Mouse (Mus musculus) embryonic facial prominence, embryonic 10.5 days (tissue): Measurements from ENCODE around the gene Ppp1r35. TPM values are rescaled to one million over a fixed set of nuclear protein-coding genes. Genes with fewer than 3 reads are reported as not detected.
A peak's percentile ranks its signal among the peaks of the same experiment; 100 is the strongest.

Experiments
- DNase-seq: peaks from one replicate; pipeline ENCODE4 v3.0.0-alpha.2; 2017; ENCODE audit warnings: low spot score
- H3K27ac ChIP-seq: fragments of 300-500 bp; sonication (generic); replicated peaks from 2 replicates; pipeline ENCODE4 v1.5.1; 2016; ENCODE audit warnings: mild to moderate bottlenecking
- H3K27me3 ChIP-seq: fragments of 300-500 bp; sonication (generic); replicated peaks from 2 replicates; pipeline ENCODE4 v1.6.1; 2016; ENCODE audit warnings: low read depth, mild to moderate bottlenecking; ENCODE audit not compliant: poor library complexity, severe bottlenecking
- H3K36me3 ChIP-seq: fragments of 300-500 bp; sonication (generic); replicated peaks from 2 replicates; pipeline ENCODE4 v1.6.1; 2016; ENCODE audit warnings: mild to moderate bottlenecking, moderate library complexity
- H3K4me1 ChIP-seq: fragments of 300-500 bp; sonication (generic); 2 replicates; pipeline ENCODE4 v1.6.1; 2016
- H3K4me3 ChIP-seq: fragments of 300-500 bp; sonication (generic); 2 replicates; pipeline ENCODE4 v1.5.1; 2016; ENCODE audit warnings: mild to moderate bottlenecking, moderate library complexity
- H3K9me3 ChIP-seq: fragments of 300-500 bp; sonication (generic); 2 replicates; pipeline ENCODE4 v1.6.1; 2016; ENCODE audit warnings: mild to moderate bottlenecking
- WGBS: fragments of 180-500 bp; shearing (Covaris S2); methylation state at CpG from one replicate; pipeline ENCODE4 v1.1.7; 2016; 5-methylcytosine and 5-hydroxymethylcytosine counted together
- polyA plus RNA-seq: library from polyadenylated mRNA; unstranded; fragments of >200 nt; fragmentation: Nextera tagmentation; extraction: Ambion mirVana; gene quantifications from 2 replicates; pipeline ENCODE4 v1.2.1, GENCODE M21; 2016

The Ppp1r35 gene
- polyA plus RNA-seq, 1 experiment from 2014 or later: 49.1 TPM

DNA sequence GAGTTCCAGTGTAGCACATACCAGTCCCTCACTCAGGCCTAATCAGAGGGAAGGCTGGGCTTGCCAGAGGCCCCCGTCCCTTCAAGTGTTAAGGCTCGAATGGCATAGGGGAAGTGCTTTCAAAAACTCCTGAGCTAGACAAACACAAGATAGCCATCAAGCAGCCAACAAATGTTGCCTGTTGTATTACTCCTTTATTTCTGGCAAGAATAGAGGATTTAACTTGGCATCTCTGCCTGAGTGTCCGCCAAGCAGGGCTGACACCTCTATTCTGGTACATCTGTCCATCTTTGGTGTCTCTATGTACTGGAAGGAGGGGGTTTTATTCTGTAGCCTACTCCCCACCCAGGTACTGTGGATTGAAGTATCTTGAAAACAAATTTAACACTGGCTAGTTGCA is 22.5 kb upstream of the Ppp1r35 start:
- H3K4me3 ChIP-seq: no peak overlapping the region
- H3K9me3 ChIP-seq: no peaks in the 10 kb centered on the region
- no peak overlapping the region for H3K27ac ChIP-seq
- no peaks in the 10 kb centered on the region for H3K27me3 ChIP-seq
- peaks cover 85% of the 10 kb centered on the region for H3K36me3 ChIP-seq
- WGBS: 87% methylated on average over 3 of the region's 3 CpGs
- peaks cover 19% of the 10 kb centered on the region for H3K4me1 ChIP-seq
- DNase-seq: no peak

DNA sequence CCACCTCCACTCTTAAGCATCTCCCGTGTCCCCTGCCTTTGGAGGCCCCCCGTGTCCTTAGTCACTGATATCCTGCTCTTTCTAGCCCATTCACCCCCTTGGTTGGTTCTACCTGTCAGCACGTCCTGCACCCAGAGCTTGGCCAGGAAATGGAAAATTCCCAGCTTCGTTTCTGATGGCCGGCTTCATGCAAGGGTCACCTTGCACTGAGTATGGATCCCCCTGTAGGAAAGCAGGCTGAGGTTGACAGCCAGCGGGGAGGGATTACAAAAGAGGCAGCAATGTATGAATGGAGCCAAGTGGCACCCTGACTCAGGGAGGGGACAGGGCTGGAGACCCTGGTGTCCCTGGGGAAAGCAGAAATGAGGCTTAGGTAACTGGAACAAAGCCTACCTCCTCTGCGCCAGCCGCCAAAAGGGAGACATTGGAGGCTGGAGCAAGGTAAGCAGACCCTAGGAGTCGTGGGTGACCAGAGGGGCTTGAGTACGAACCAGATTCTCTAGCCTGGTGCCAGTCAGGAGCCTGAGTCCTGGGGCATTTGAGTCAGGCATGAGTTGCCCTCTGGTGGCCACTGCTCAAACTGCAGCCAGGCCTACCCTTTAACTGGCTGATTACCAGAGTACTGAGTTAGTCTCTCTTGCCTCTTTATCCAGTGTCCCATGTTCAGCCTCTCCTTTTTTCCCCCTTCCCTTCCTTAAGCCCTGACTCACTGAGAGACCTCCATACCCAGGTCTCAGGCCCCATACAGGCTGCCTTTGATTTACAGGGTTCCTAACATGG is 21.6 kb upstream of the Ppp1r35 start:
- Histone ChIP-seq H3K4me1 (peaks cover 19% of the 10 kb centered on the region), H3K9me3 (no peaks in the 10 kb centered on the region), H3K27me3 (no peaks in the 10 kb centered on the region), H3K27ac (no peak overlapping the region), H3K4me3 (no peak overlapping the region), H3K36me3 (peaks cover 75% of the 10 kb centered on the region)
- DNase-seq: peak; percentile 86
- WGBS: 43% methylated on average over 10 of the region's 10 CpGs

DNA sequence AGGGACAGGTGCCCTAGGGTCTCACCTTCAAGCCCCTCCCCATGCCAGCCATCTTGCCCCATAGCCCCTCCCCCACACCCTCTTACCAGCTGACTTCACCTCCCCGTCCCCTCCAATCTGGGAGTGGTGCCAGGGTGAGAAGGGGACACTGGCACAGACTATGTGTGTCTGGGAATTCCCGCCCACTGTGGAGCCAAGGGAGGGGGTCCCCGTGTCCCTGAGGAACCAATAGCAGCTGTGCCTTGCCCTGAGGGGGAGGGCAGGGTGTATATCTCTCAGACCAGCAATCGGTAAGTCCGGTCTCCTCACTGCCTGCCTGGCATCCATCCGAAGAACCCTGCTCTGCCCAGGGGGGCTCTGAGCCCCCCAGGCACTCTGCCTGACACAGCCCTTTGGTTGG is 20.8 kb upstream of the Ppp1r35 start:
- peaks cover 19% of the 10 kb centered on the region for H3K4me1 ChIP-seq
- no peak for DNase-seq
- no peaks in the 10 kb centered on the region for H3K9me3 ChIP-seq
- H3K27me3 ChIP-seq: no peaks in the 10 kb centered on the region
- no peak overlapping the region for H3K4me3 ChIP-seq
- WGBS: 85% methylated on average over 6 of the region's 6 CpGs
- peaks cover 67% of the 10 kb centered on the region for H3K36me3 ChIP-seq
- no peak overlapping the region; the same call in 1 of the 2 replicates for H3K27ac ChIP-seq

DNA sequence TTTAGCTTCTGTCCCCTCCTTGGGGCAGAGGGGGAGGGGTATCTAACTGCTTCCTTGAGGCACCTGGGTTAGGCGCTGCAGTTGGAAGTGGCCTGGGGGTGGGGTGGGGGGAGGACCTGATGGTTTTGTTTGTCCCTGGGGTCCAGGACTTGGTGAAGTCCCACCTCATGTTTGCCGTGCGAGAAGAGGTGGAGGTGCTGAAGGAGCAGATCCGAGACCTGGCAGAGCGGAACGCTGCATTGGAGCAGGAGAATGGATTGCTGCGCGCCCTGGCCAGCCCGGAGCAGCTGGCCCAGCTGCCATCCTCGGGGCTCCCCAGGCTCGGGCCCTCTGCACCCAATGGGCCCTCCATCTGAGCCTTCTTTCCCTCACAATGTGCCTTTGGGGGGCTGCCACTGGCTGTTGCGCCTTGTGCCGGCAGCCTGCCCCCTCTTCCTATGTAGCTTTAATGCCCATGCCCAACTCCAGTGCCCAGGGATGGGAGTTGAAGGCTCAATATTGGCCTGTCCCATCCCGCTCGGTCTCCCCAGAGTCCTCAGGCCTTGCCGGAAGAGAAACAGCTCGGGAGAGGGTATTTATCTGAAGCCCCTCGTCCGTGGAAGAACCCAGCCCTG is 19.6 kb upstream of the Ppp1r35 start:
- Histone ChIP-seq H3K4me3 (no peak overlapping the region), H3K27me3 (no peaks in the 10 kb centered on the region), H3K4me1 (peaks cover 19% of the 10 kb centered on the region), H3K9me3 (no peaks in the 10 kb centered on the region), H3K36me3 (peaks cover 55% of the 10 kb centered on the region), H3K27ac (no peak overlapping the region)
- WGBS: 91% methylated on average over 19 of the region's 19 CpGs
- no peak for DNase-seq

DNA sequence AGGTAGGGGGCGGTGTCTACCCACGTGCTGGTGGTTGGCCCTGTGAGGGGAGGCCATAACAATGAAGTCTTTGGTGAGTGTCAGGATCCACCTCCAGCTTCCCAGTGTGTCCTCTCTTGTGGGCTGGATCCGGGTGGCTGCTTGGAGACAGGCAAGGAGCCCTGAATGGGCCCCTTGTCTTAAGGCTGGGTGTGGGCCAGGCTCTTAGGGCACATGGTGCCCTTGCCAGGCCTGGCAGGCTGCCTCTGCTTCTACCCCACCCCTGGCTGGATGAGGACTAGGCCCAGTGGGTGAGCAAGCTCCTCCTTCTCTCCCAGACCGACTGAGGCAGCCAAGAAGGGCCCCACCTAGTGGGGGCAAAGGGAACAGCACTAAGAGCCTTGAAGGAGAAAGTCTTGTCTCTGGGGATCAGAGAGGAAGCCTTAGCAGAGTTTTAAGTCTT is 18.7 kb upstream of the Ppp1r35 start:
- H3K4me3 ChIP-seq: 0 out of 2 replicates have a peak overlapping the region, but pooled peaks have one; percentile 25
- no peaks in the 10 kb centered on the region for H3K27me3 ChIP-seq
- no peaks in the 10 kb centered on the region for H3K9me3 ChIP-seq
- peaks cover 19% of the 10 kb centered on the region for H3K4me1 ChIP-seq
- no peak overlapping the region; the same call in 1 of the 2 replicates for H3K27ac ChIP-seq
- peak; percentile 79 for DNase-seq
- peaks cover 50% of the 10 kb centered on the region for H3K36me3 ChIP-seq
- 21% methylated on average over 4 of the region's 4 CpGs for WGBS

DNA sequence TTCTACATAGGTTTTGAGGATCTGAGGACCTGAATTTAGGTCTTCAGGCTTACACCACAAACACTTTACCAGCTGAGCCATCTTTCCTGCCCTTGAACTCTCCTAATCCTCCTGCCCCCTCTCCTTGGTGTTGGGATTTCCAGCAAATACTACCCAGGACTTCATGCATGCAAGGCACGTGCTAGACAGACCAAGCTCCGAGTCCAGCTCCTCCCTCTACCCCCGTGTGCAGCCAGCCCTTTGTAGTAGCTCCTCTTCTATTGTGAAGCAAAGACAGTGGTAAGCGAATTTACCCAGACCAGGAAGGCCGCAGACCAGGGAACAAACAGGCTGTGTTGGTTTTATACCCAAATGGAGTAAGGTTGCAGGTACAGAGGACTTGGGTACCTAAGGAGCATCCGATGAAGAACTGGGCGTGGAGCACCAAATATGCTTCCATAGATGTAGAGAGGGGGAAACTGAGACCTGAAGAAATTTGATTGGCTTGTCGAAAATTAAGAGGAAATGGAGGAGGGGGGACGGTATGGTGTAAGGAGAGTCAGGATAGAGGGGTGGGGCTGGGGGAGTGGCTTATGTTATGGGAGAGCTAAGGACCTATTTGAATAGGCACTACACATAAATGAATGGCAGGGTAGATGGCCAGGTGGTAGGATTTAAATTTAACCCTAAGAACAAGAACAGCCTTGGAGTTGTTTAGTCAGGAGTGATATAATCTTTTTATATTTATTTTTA is 13.9 kb upstream of the Ppp1r35 start:
- Histone ChIP-seq H3K4me3 (no peak overlapping the region), H3K4me1 (peaks cover 7% of the 10 kb centered on the region), H3K36me3 (peaks cover 4% of the 10 kb centered on the region), H3K27ac (no peak overlapping the region), H3K27me3 (no peaks in the 10 kb centered on the region), H3K9me3 (0 out of 2 replicates have a peak, but pooled peaks cover 2% of the 10 kb centered on the region)
- 60% methylated on average over 9 of the region's 9 CpGs for WGBS
- DNase-seq: no peak

DNA sequence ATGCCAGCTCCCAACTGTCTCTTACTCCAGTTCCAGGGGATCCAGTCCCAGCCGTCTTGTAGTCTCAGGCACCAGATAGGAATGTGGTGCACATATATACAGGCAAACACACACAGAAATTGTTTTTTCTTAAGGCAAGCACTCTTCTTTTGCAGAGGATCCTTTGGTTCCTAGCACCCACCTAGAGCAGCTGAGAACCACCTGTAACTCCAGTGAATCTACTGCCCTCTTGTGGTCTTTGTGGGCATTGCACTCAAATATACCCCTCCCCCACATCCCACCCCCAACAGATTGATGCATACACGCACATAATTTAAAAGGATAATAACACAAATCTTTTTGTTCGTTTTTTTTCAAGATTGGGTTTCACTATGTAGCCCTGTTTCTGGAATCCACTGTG is 12.4 kb upstream of the Ppp1r35 start:
- peak; percentile 40 for DNase-seq
- Histone ChIP-seq H3K4me3 (no peak overlapping the region), H3K27ac (no peak overlapping the region), H3K9me3 (0 out of 2 replicates have a peak, but pooled peaks cover 2% of the 10 kb centered on the region), H3K36me3 (no peaks in the 10 kb centered on the region), H3K27me3 (no peaks in the 10 kb centered on the region), H3K4me1 (peaks cover 5% of the 10 kb centered on the region; the same call in 1 of the 2 replicates)
- 60% methylated on average over 3 of the region's 3 CpGs for WGBS

DNA sequence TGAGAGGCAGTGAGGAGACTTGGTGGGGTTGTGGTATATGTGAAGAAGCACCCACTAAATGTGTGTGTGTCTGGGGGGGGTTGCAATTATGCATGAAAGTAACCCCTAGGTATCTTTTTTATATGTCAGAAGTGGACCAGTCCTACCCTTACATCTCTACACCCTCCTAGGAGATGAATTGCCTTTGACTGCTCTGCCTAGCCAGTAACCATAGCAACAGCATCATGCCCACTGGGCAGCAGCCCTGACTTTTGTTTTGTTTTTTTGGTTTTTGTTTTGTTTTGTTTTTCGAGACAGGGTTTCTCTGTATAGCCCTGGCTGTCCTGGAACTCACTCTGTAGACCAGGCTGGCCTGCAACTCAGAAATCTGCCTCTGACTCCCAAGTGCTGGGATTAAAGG is 10.2 kb upstream of the Ppp1r35 start:
- Histone ChIP-seq H3K4me1 (peaks cover 5% of the 10 kb centered on the region; the same call in 1 of the 2 replicates), H3K27ac (no peak overlapping the region), H3K36me3 (no peaks in the 10 kb centered on the region), H3K27me3 (no peaks in the 10 kb centered on the region), H3K4me3 (no peak overlapping the region), H3K9me3 (0 out of 2 replicates have a peak, but pooled peaks cover 2% of the 10 kb centered on the region)
- WGBS: 66% methylated on average over 1 of the region's 1 CpGs
- no peak for DNase-seq

DNA sequence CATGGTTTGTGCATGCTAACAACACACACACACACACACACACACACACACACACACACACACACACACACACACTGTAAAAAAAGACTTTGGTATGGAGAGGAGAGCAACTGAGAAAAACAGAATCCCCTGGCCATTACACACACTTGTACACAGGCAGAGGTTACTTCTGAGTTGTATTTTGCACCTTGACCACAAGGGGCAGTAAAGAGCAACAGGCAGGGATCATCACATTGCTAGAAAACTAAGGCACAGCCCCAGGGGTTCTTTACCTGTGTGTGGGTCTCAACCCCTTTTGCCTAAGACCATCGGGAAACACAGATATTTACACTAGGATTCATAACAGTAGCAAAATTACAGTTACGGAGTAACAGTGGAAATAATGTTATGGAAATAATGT is 7.9 kb upstream of the Ppp1r35 start:
- no peaks in the 10 kb centered on the region for H3K27me3 ChIP-seq
- H3K36me3 ChIP-seq: no peaks in the 10 kb centered on the region
- WGBS: 40% methylated on average over 2 of the region's 2 CpGs
- no peak overlapping the region for H3K4me3 ChIP-seq
- 0 out of 2 replicates have a peak, but pooled peaks cover 2% of the 10 kb centered on the region for H3K9me3 ChIP-seq
- DNase-seq: peak; percentile 59
- peaks cover 5% of the 10 kb centered on the region; the same call in 1 of the 2 replicates for H3K4me1 ChIP-seq
- H3K27ac ChIP-seq: no peak overlapping the region

DNA sequence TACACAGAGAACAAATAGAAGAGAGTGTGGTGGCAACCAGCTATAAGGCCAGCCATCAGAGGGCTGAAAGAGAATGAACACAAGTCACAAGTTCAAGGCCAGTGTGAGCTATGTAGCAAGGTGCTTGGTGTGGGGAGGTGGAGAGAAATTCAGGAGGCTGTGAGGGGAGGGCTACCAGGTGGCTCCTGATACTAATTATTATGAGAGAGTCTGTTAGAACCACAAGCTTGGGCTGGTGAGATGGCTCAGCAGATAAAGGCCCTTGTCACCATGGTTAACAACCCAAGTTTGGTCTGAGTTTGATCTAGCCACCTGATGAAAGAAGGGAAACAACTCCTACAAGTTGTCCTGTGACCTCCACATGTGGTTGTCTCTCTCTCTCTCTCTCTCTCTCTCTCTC is 5.9 kb upstream of the Ppp1r35 start:
- Histone ChIP-seq H3K4me3 (no peak overlapping the region), H3K36me3 (no peaks in the 10 kb centered on the region), H3K9me3 (no peaks in the 10 kb centered on the region), H3K4me1 (peaks cover 11% of the 10 kb centered on the region), H3K27ac (no peak overlapping the region), H3K27me3 (no peaks in the 10 kb centered on the region)
- no peak for DNase-seq

DNA sequence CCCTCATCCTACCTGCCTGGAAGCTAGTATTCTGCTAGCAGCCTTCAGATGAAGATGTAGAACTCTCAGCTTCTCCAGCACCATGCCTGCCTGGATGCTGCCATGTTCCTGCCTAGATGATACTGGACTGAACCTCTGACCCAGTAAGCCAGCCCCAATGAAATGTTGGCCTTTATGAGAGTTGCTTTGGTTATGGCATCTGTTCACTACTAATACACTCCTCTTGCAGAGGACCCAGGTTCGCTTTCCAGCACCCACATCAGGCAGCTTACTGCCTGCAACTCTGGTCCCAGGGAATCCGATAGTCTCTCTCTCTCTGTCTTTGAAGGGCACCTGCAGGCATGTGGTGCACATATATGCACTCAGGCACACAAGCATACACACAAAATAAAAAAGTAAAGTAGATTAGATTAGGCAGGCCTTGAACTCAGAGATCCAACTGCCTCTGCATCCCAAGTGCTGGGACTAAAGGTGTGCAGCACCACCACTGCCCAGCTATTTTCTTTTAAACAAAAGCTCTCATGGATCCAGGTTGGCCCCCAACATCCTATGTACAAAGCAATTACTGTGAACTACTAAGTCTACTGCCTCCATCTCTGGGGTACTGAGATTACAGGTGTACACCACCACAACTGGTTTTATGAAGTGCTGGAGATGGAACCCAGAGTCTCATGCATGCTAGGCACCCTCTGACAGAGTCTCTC is 2.9 kb upstream of the Ppp1r35 start:
- Histone ChIP-seq H3K4me3 (no peak overlapping the region), H3K36me3 (peaks cover 8% of the 10 kb centered on the region), H3K9me3 (no peaks in the 10 kb centered on the region), H3K27me3 (no peaks in the 10 kb centered on the region), H3K27ac (no peak overlapping the region), H3K4me1 (peaks cover 28% of the 10 kb centered on the region)
- 85% methylated on average over 2 of the region's 2 CpGs for WGBS
- DNase-seq: no peak

DNA sequence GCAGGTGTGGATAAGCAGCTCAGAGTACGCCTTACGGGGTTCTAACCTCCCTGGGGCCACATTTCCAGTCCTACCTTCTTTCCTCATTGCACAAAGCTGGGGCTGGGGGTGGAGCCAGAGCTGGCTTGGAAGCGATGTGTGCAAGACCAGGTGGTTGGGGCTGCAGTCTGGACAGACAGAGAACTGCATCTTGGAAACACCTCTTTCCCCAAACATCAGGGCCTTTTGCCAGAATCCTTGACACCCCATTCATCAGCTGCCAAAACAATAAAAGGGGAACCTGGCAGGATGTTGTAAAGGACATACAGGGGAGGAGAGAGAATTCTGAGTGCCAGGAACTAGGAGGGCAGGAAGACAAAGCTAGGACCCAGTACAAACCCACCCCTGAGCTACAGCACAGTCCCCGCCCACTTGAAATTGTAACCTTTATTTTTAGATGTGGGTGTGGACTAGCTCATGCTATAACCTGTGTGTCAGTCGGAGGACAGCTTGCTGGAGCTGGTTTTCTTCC is 2.2 kb upstream of the Ppp1r35 start:
- H3K4me3 ChIP-seq: peak overlapping the region; percentile 13; the same call in 1 of the 2 replicates
- H3K27me3 ChIP-seq: no peaks in the 10 kb centered on the region
- peaks cover 15% of the 10 kb centered on the region for H3K36me3 ChIP-seq
- H3K27ac ChIP-seq: no peak overlapping the region
- WGBS: 45% methylated on average over 5 of the region's 5 CpGs
- no peak for DNase-seq
- H3K4me1 ChIP-seq: peaks cover 29% of the 10 kb centered on the region
- no peaks in the 10 kb centered on the region for H3K9me3 ChIP-seq
